Mouse (Mus musculus) myocyte (in vitro differentiated cells): Measurements from ENCODE around the gene Gnl2. TPM values are rescaled to one million over a fixed set of nuclear protein-coding genes. Genes with fewer than 3 reads are reported as not detected.

Experiments used
- H3K27me3 ChIP-seq: one replicate; pipeline ENCODE4 v1.6.1; 2011; ENCODE audit not compliant: control insufficient read depth, insufficient read depth, insufficient read length
- H3K36me3 ChIP-seq: one replicate; pipeline ENCODE4 v1.6.1; 2011; ENCODE audit not compliant: control insufficient read depth, insufficient read depth
- H3K4me2 ChIP-seq: one replicate; pipeline ENCODE4 v1.6.1; 2011; ENCODE audit warnings: low read depth, control low read depth
- H3K4me3 ChIP-seq: one replicate; pipeline ENCODE4 v1.5.1; 2011; ENCODE audit warnings: mild to moderate bottlenecking, control low read depth, moderate library complexity
- H3K79me2 ChIP-seq: one replicate; pipeline ENCODE4 v1.6.1; 2011; ENCODE audit not compliant: control insufficient read depth, insufficient read depth
- H3ac ChIP-seq: one replicate; pipeline ENCODE4 v1.6.1; 2011; ENCODE audit not compliant: control insufficient read depth, insufficient read length
- CEBPB ChIP-seq: IDR thresholded peaks from 2 replicates; pipeline ENCODE4 v1.6.1; 2011; ENCODE audit warnings: mild to moderate bottlenecking, moderate library complexity; ENCODE audit not compliant: poor library complexity, insufficient read depth, severe bottlenecking
- E2F4 ChIP-seq: IDR thresholded peaks from one replicate; pipeline ENCODE4 v1.6.1; 2011; ENCODE audit warnings: mild to moderate bottlenecking, control low read depth, moderate library complexity; ENCODE audit not compliant: insufficient read depth
- MAX ChIP-seq: IDR thresholded peaks from one replicate; pipeline ENCODE4 v1.6.1; 2011; ENCODE audit warnings: low read depth, mild to moderate bottlenecking, control low read depth
- MYOD1 ChIP-seq, 3 experiments: IDR thresholded peaks; one replicate each; pipeline ENCODE4 v1.6.1; 2011; ENCODE audit warnings: control low read depth in 2 of 3, low read depth in 2 of 3, mild to moderate bottlenecking in 2 of 3, moderate library complexity in 1 of 3; ENCODE audit not compliant: insufficient read length in 2 of 3, control insufficient read depth in 1 of 3
- MYOG ChIP-seq, 3 experiments: IDR thresholded peaks; one replicate each; pipeline ENCODE4 v1.6.1; 2011; ENCODE audit warnings: control low read depth in 2 of 3, low read depth in 2 of 3, mild to moderate bottlenecking in 2 of 3; ENCODE audit not compliant: insufficient read length in 2 of 3, control insufficient read depth in 1 of 3, insufficient read depth in 1 of 3
- POLR2A ChIP-seq: IDR thresholded peaks from one replicate; pipeline ENCODE4 v1.6.1; 2011; ENCODE audit warnings: low read depth, mild to moderate bottlenecking, control low read depth, moderate library complexity; ENCODE audit not compliant: insufficient read length
- POLR2AphosphoS2 ChIP-seq: IDR thresholded peaks from one replicate; pipeline ENCODE4 v1.6.1; 2011; ENCODE audit warnings: low read depth, control low read depth; ENCODE audit not compliant: insufficient read length
- REST ChIP-seq: IDR thresholded peaks from one replicate; pipeline ENCODE4 v1.6.1; 2011; ENCODE audit warnings: mild to moderate bottlenecking, control low read depth, moderate library complexity; ENCODE audit not compliant: insufficient read depth, insufficient read length
- SRF ChIP-seq: IDR thresholded peaks from one replicate; pipeline ENCODE4 v1.6.1; 2011; ENCODE audit warnings: low read depth; ENCODE audit not compliant: control insufficient read depth, insufficient read length
- TCF12 ChIP-seq: IDR thresholded peaks from one replicate; pipeline ENCODE4 v1.6.1; 2011; ENCODE audit warnings: mild to moderate bottlenecking, control low read depth; ENCODE audit not compliant: poor library complexity, insufficient read depth, severe bottlenecking
- TCF3 ChIP-seq: IDR thresholded peaks from one replicate; pipeline ENCODE4 v1.6.1; 2011; ENCODE audit warnings: low read depth, control low read depth; ENCODE audit not compliant: insufficient read length
- USF1 ChIP-seq: IDR thresholded peaks from one replicate; pipeline ENCODE4 v1.6.1; 2011; ENCODE audit warnings: low read depth, mild to moderate bottlenecking, control low read depth, moderate library complexity
- polyA plus RNA-seq: library from polyadenylated mRNA; unstranded; fragments of >200 nt; fragmentation: generic; extraction: Trizol; gene quantifications from one replicate; pipeline ENCODE4 v1.2.1, GENCODE M21; 2012; ENCODE audit warnings: missing spikeins

Gnl2 gene
- polyA plus RNA-seq, 1 experiment: 27.0 TPM

DNA sequence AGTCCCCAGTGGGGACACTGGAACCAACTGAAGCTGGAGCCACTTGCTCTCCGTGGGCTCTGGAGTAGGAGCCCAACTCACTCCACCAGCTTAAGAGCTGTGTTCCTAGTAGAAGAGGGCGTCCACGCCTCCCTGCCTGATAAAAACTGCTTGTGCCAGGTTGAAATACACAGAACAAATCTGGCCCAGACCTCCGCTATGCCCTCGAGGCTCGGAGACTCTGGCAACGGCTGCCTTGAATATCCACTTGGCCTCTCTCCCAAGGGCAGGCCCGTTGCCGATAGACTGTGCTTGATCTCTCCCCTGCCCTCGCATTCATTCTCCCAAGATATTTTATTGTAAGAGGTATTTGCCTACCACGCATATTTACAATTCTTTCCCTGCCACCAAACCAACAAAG lies 1.0 kb downstream of the Gnl2 start:
- no peaks in the 10 kb centered on the region for H3K79me2 ChIP-seq
- H3ac ChIP-seq: no peak overlapping the region
- H3K27me3 ChIP-seq: peaks cover 75% of the 10 kb centered on the region
- TF ChIP-seq MYOG (IDR thresholded peaks at IDR 0.05; ENCODE audit: control insufficient read depth in 1 of 3, insufficient read depth in 1 of 3, insufficient read length in 2 of 3, low read depth in 2 of 3) (no peak), MYOD1 (IDR thresholded peaks at IDR 0.05; ENCODE audit: control insufficient read depth in 1 of 3, insufficient read length in 2 of 3, low read depth in 2 of 3) (no peak), TCF3 (no peak), USF1 (no peak), MAX (no peak)
- H3K4me3 ChIP-seq: no peak overlapping the region
- no peaks in the 10 kb centered on the region for H3K36me3 ChIP-seq
- no peak overlapping the region for H3K4me2 ChIP-seq

DNA sequence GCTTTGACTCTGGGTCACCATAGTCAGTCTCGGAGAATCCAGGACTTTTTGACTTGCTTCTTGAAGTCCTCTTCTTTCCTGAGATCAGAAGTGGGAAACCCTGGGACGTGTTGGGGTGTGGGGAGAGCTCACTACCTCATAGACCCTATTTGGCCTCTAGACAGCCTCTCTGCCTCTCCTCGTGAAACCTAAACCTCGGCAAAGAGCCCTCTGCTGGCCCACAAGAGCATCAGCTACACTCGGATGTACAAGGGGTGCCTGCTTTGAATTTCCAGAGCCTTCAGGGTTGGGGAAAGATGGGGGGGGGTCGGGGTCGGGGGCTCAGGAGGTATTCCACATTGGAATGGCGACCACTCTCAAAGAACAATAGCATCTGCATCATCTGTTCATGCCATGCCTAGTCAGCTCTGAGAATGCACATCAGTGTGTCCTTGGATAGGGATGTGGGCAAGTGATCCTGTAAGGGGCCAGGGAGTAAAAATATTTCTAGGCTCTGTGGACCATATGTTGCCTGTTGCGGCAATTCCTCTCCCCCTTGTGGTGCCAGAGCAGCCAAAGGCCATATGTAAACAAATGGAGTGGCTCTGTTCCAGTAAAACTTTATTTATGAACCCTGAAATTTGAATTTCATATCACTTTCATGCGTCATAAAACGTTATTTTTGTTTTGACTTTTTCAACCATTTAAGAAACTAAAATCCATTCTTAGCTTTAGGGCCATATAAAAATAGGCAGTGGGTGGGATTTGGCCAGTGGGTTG lies 4.6 kb downstream of the Gnl2 start:
- H3K27me3 ChIP-seq: peaks cover 59% of the 10 kb centered on the region
- TF ChIP-seq POLR2A (no peak), REST (no peak), E2F4 (no peak), MYOG (IDR thresholded peaks at IDR 0.05; ENCODE audit: control insufficient read depth in 1 of 3, insufficient read depth in 1 of 3, insufficient read length in 2 of 3, low read depth in 2 of 3) (no peak), USF1 (no peak), CEBPB (no peak), TCF3 (no peak), MYOD1 (IDR thresholded peaks at IDR 0.05; ENCODE audit: control insufficient read depth in 1 of 3, insufficient read length in 2 of 3, low read depth in 2 of 3) (no peak), TCF12 (no peak), SRF (no peak), POLR2AphosphoS2 (no peak), MAX (no peak)

GRCm38 (mm10) chr4:125029891-125030614 lies 13.7 kb downstream of the Gnl2 start:
- TF ChIP-seq E2F4 (peak; percentile 24), TCF12 (no peak), USF1 (no peak), CEBPB (no peak), TCF3 (no peak), MYOG (IDR thresholded peaks at IDR 0.05; ENCODE audit: control insufficient read depth in 1 of 3, insufficient read depth in 1 of 3, insufficient read length in 2 of 3, low read depth in 2 of 3) (peak in 1 of 3 experiments; percentile 7), POLR2AphosphoS2 (peak; percentile 97), MYOD1 (IDR thresholded peaks at IDR 0.05; ENCODE audit: control insufficient read depth in 1 of 3, insufficient read length in 2 of 3, low read depth in 2 of 3) (peak in 1 of 3 experiments; percentile 35), REST (no peak), SRF (no peak), MAX (no peak), POLR2A (peak; percentile 97)
- Histone ChIP-seq H3K79me2 (peaks cover 47% of the 10 kb centered on the region), H3K4me3 (peak overlapping the region; percentile 85), H3K4me2 (peak overlapping the region; percentile 88), H3K36me3 (peaks cover 10% of the 10 kb centered on the region), H3K27me3 (peaks cover 14% of the 10 kb centered on the region), H3ac (peak overlapping the region; percentile 81)

More for the DNA sequence above, 4.6 kb downstream of the Gnl2 start:
- Histone ChIP-seq H3K4me2 (no peak overlapping the region), H3ac (no peak overlapping the region), H3K36me3 (no peaks in the 10 kb centered on the region), H3K79me2 (no peaks in the 10 kb centered on the region), H3K4me3 (no peak overlapping the region)

DNA sequence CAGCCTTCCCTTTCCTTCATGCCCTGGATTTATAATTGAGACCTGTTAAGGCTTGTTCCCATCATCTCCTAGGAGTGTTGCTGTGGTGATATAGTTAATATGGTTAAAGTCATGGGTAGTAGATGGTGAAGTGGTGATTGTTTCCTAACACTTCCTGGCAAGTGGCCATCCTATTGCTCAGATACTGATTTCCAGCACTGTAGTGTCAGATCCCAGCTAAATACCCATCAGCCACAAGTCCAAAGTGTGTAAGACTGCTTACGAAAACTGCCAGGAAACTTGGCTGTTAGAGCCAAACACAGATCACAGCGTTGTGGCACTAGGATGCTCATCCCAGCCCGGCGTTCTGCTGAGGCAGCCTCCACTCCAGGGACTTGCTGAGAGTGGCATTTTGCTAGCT lies 18.0 kb downstream of the Gnl2 start:
- H3K4me2 ChIP-seq: no peak overlapping the region
- TF ChIP-seq MYOG (IDR thresholded peaks at IDR 0.05; ENCODE audit: control insufficient read depth in 1 of 3, insufficient read depth in 1 of 3, insufficient read length in 2 of 3, low read depth in 2 of 3) (no peak), CEBPB (no peak), MAX (no peak), TCF3 (no peak)
- no peak overlapping the region for H3ac ChIP-seq
- H3K27me3 ChIP-seq: no peaks in the 10 kb centered on the region
- H3K4me3 ChIP-seq: no peak overlapping the region
- H3K79me2 ChIP-seq: peaks cover 63% of the 10 kb centered on the region
- H3K36me3 ChIP-seq: peaks cover 36% of the 10 kb centered on the region

DNA sequence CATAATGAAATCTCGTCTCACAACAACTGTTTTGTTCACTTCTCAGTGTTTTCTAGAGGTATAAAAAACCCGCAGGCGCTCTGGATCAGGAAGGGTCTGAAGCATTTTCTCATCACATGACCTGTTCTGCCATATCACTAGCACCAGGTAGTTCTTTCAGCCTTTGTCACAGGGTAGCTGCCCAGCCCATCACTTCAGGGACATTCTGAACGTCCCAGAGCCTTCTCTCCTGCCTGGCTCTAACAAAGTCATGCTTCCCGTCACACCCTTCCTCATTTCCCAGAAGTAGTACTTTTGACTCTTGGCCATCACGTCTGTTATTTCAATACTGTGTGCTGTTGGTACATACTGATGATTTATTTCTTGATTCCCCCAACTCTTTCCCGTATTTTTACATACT lies 28.1 kb downstream of the Gnl2 start:
- H3K36me3 ChIP-seq: peaks cover 66% of the 10 kb centered on the region
- no peak overlapping the region for H3K4me2 ChIP-seq
- H3K4me3 ChIP-seq: no peak overlapping the region
- no peaks in the 10 kb centered on the region for H3K27me3 ChIP-seq
- TF ChIP-seq USF1 (no peak), REST (no peak), MAX (no peak), POLR2A (no peak), TCF3 (no peak), TCF12 (no peak), MYOD1 (IDR thresholded peaks at IDR 0.05; ENCODE audit: control insufficient read depth in 1 of 3, insufficient read length in 2 of 3, low read depth in 2 of 3) (no peak), E2F4 (no peak), CEBPB (no peak), MYOG (IDR thresholded peaks at IDR 0.05; ENCODE audit: control insufficient read depth in 1 of 3, insufficient read depth in 1 of 3, insufficient read length in 2 of 3, low read depth in 2 of 3) (no peak)
- H3ac ChIP-seq: no peak overlapping the region
- H3K79me2 ChIP-seq: no peaks in the 10 kb centered on the region
